Mouse (Mus musculus): ENCODE data around the gene Vmn1r66.
"Not testable (repeated sequence)": the region's sequence is repeated elsewhere in the genome, so short reads cannot be mapped to it uniquely, and the experiment has no call there.

Gene Vmn1r66

DNA sequence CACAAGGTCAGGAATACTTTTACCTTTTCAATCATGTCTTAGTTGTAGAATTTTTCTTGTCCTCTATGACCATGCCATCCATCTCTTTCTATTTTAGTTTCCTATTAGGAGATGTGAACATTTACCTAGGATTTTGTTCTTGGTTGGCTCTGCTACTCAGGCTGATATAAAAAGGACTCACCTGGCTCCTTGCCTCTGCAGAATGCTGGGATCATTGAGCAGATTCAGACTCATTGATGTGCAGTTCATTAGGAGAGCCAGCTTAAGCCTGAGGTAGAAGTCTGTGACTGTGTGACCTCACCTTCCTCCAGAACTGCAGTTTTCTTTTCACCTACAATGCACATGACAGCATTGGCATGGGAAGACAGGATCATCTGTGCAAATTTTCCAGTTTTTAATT lies at the start of gene Vmn1r66:
Gene Vmn1r66 (minus strand): TSS at position 101 of the 400 bp plus-strand sequence.
- DNase-seq (ENCODE audit: low spot score) = no peak

DNA sequence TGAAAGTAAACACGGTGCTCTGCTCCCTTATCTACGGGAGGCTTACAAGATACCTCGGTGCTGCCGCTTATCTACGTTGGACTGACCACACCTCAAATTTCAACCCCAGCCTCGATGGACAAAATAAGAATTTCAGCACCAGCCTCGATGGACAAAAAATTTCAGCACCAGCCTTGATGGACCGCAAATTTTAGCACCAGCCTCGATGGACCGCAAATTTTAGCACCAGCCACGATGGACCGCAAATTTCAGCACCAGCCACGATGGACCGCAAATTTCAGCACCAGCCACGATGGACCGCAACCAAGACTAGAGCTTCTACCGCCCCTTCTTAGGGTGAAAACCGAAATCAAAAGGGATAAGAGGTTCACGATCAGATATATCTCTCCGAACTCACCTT lies 47.7 kb upstream of the Vmn1r66 start:
- not testable (repeated sequence) for DNase-seq (ENCODE audit: low spot score)

DNA sequence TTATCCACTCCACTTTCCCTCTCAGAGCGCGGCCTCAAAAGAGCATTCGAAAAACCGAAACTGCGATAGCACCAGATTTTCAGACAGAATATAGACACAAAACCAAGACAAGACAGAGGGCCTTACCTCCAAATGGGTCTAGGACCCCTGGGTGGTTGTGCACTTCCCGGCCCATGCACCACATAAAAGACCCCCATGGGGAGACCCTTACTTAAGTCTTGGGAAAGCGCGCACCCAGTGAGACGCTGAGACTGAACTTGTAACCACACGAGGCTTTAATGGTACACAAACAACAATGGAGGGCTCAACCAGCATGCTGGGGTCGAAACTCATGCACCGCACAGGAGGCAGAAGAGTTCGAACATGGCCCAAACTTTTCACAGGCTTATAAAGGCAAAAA lies 25.7 kb downstream of the Vmn1r66 start:
- no peak for DNase-seq (ENCODE audit: low spot score)

DNA sequence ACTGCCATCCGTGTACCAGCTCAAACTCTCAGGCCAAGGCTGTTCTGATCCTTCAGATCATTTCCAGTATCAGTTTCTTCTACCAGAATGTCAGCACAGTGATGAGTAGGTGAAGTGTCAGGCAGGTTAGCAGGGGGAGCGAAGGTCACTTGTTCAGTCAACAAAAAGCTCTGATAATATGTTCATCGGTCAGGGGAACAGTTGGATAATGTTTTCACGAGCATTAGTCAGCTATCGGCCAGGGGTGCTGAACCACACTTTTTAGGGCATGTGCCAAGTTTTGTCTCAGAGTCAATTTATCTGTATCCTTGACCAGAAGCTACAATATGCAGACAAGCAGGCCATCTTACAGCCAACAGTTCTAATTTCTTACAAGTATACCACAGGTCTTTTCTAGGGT lies 28.7 kb downstream of the Vmn1r66 start:
- no peak for DNase-seq (ENCODE audit: low spot score)
